In the genomic region with DNA sequence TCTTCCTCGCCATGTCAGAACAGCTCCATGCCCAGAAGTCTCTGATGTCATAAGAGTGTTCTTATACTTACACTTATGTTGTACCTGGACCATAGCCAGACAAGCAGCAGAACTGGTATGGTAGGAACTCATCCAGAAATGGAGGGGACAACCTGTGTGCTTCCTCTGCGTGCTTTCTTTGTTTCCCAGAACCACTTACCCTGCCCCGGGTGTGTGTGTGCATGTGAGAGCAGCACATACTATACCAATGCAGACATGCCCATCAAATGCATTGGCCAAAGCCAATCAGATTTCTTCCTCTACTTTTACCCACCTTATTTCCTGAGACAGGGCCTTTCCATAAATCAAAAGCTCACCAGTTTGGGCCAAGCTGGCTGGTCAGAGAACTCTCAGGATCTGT, we compare ENCODE assay signal across 18 mouse cellular contexts.
A peak's percentile ranks its signal among the peaks of the same experiment; 100 is the strongest.
DNase-seq lines count a peak whose midpoint lies in the region; ATAC-seq and TF ChIP-seq lines count a peak whose summit lies in the region.
"Had no signal": no experiment of that assay in that cellular context is flagged by ENCODE, and none has a peak within 500 bp of the region (broad histone marks: within the 10 kb centered on the region; RNA-seq: fewer than 3 reads in every experiment).

No protein-coding gene starts in this region.

- no peaks in the 10 kb centered on the region for H3K9me3 ChIP-seq in heart, embryonic 12.5 days (replicated peaks)
- H3K9me3 ChIP-seq in limb, embryonic 10.5 days (replicated peaks) = no peaks in the 10 kb centered on the region
- H3K9me3 ChIP-seq: hindbrain, embryonic 15.5 days; kidney, embryonic 15.5 days had no signal

- no peaks in the 10 kb centered on the region for H3K79me2 ChIP-seq in heart, adult 2 months (replicated peaks; ENCODE audit: control insufficient read depth, insufficient read depth, low read length)

- TF ChIP-seq CTCF in heart, adult 2 months (IDR thresholded peaks at IDR 0.05) = no peak

- 90% methylated on average over 3 of the region's 3 CpGs for WGBS in heart, adult 2 months
- WGBS in heart, embryonic 12.5 days = 83% methylated on average over 3 of the region's 3 CpGs
- 93% methylated on average over 3 of the region's 3 CpGs for WGBS in limb, embryonic 10.5 days

- no peak overlapping the region for H3K9ac ChIP-seq in heart, adult 2 months (ENCODE audit: low read depth, low read length)
- no peak overlapping the region for H3K9ac ChIP-seq in heart, embryonic 12.5 days
- H3K9ac ChIP-seq: forebrain, postnatal 0 days; hindbrain, embryonic 15.5 days; kidney, embryonic 15.5 days had no signal

- H3K27ac ChIP-seq in heart, adult 2 months = peak overlapping the region; percentile 40
- H3K27ac ChIP-seq in heart, embryonic 12.5 days (ENCODE audit: poor library complexity, severe bottlenecking) = no peak overlapping the region
- peak overlapping the region; percentile 37; the same call in 1 of the 2 replicates for H3K27ac ChIP-seq in brown adipose tissue, adult 24 weeks (replicated peaks; ENCODE audit: low read depth, low read length)
- H3K27ac ChIP-seq in limb, embryonic 10.5 days = no peak overlapping the region
- H3K27ac ChIP-seq: hindbrain, embryonic 15.5 days; kidney, embryonic 15.5 days had no signal

- H3K4me1 ChIP-seq in heart, adult 2 months (ENCODE audit: control insufficient read depth, insufficient read depth, low read length) = peaks cover 13% of the 10 kb centered on the region
- H3K4me1 ChIP-seq in heart, embryonic 12.5 days (replicated peaks) = peaks cover 34% of the 10 kb centered on the region
- H3K4me1 ChIP-seq in brown adipose tissue, adult 24 weeks (ENCODE audit: control insufficient read depth, insufficient read depth, insufficient read length, low read length) = peaks cover 20% of the 10 kb centered on the region
- peaks cover 11% of the 10 kb centered on the region for H3K4me1 ChIP-seq in limb, embryonic 10.5 days

- H3K4me3 ChIP-seq in heart, adult 2 months = no peak overlapping the region
- no peak overlapping the region for H3K4me3 ChIP-seq in heart, embryonic 12.5 days
- no peak overlapping the region for H3K4me3 ChIP-seq in brown adipose tissue, adult 24 weeks (ENCODE audit: insufficient read depth, low read depth, low read length)
- no peak overlapping the region for H3K4me3 ChIP-seq in limb, embryonic 10.5 days
- H3K4me3 ChIP-seq: hindbrain, embryonic 15.5 days; kidney, embryonic 15.5 days had no signal

- no peaks in the 10 kb centered on the region for H3K27me3 ChIP-seq in heart, adult 2 months (ENCODE audit: control insufficient read depth, insufficient read depth, low read length)
- H3K27me3 ChIP-seq in heart, embryonic 12.5 days (replicated peaks) = no peaks in the 10 kb centered on the region
- H3K27me3 ChIP-seq in limb, embryonic 10.5 days (ENCODE audit: low read depth, poor library complexity, severe bottlenecking) = peaks cover 15% of the 10 kb centered on the region
- H3K27me3 ChIP-seq: CH12.LX; hindbrain, embryonic 15.5 days; kidney, embryonic 15.5 days had no signal

- no peak for DNase-seq in heart, adult 2 months
- DNase-seq in limb, embryonic 10.5 days (ENCODE audit: low spot score) = peak; percentile 20
- DNase-seq in lung, postnatal 4 days = peak; percentile 26 to 32
- no peak for DNase-seq in cerebellum, adult 11 months
- DNase-seq in kidney, postnatal 14 days = no peak
- DNase-seq: adrenal gland, postnatal 25 days; cerebellum, adult 2 months; forebrain, postnatal 0 days; liver; right cerebral cortex, postnatal 25 days; thymus, adult 18-20 months; thymus, postnatal 4 days had no signal

- H3K4me2 ChIP-seq in heart, embryonic 12.5 days = no peak overlapping the region
- H3K4me2 ChIP-seq: hindbrain, embryonic 15.5 days; kidney, embryonic 15.5 days had no signal

- no peak for TF ChIP-seq EP300 in heart, adult 2 months (IDR thresholded peaks at IDR 0.05; ENCODE audit: insufficient read depth, low read depth, low read length)

- no peak for TF ChIP-seq POLR2A in heart, adult 2 months (IDR thresholded peaks at IDR 0.05; ENCODE audit: insufficient read depth, low read depth, low read length)

- H3K36me3 ChIP-seq in heart, adult 2 months (ENCODE audit: control insufficient read depth, insufficient read depth, low read length) = peaks cover 11% of the 10 kb centered on the region; the same call in 1 of the 2 replicates
- H3K36me3 ChIP-seq in heart, embryonic 12.5 days = no peaks in the 10 kb centered on the region
- no peaks in the 10 kb centered on the region for H3K36me3 ChIP-seq in limb, embryonic 10.5 days
- H3K36me3 ChIP-seq: hindbrain, embryonic 15.5 days; kidney, embryonic 15.5 days had no signal

- intact Hi-C loops in heart, adult 2 months (cut with DNase I) = loop anchor here (1.0 to 10.0 kb wide), 2 partner anchors 31 to 279 kb away; no protein-coding TSS in a partner anchor

- ATAC-seq in heart, embryonic 12.5 days (ENCODE audit: insufficient number of reproducible peaks, low FRiP score) = no peak
- ATAC-seq: forebrain, postnatal 0 days; intestine, postnatal 0 days had no signal

Comparison
In these comparisons a context has a peak if more than half of its experiments do, and no peak if none do; other contexts are left out.
1. H3K27ac ChIP-seq: peak in heart, adult 2 months (single experiment) and brown adipose tissue, adult 24 weeks (single experiment); none in heart, embryonic 12.5 days (single experiment) and limb, embryonic 10.5 days (single experiment).
2. DNase-seq: peak in limb, embryonic 10.5 days (single experiment) and lung, postnatal 4 days (2 of 2); none in heart, adult 2 months (0 of 2), cerebellum, adult 11 months (single experiment) and kidney, postnatal 14 days (single experiment).